Mouse (Mus musculus): ENCODE results near the gene Smagp.
A peak's percentile ranks its signal among the peaks of the same experiment; 100 is the strongest.
"Not testable (repeated sequence)": the region's sequence is repeated elsewhere in the genome, so short reads cannot be mapped to it uniquely, and the experiment has no call there.

Smagp gene

GRCm38 (mm10) chr15:100624435-100624834 is 12.3 kb downstream of the Smagp start:
- no peak for DNase-seq

GRCm38 (mm10) chr15:100623754-100624153 is 13.0 kb downstream of the Smagp start:
- no peak for DNase-seq

GRCm38 (mm10) chr15:100622164-100622563 is 14.6 kb downstream of the Smagp start:
- DNase-seq, result no peak

- DNase-seq, result not testable (repeated sequence)
These were observed 15.1 kb downstream of the Smagp start for GRCm38 (mm10) chr15:100621671-100622070.

- no peak for DNase-seq
These were observed 17.5 kb downstream of the Smagp start for GRCm38 (mm10) chr15:100619200-100619599.

GRCm38 (mm10) chr15:100616221-100616620 is 20.5 kb downstream of the Smagp start:
- DNase-seq, result no peak

- DNase-seq, result peak; percentile 94
These were observed 20.9 kb downstream of the Smagp start for GRCm38 (mm10) chr15:100615825-100616220.

- DNase-seq, result peak; percentile 99
These were observed 21.5 kb downstream of the Smagp start, which contains the start of gene Dazap2 for GRCm38 (mm10) chr15:100614996-100615824. Gene Dazap2, plus strand, starts transcription at chr15:100615349.

GRCm38 (mm10) chr15:100614218-100614995 is 22.3 kb downstream of the Smagp start:
- no peak for DNase-seq

- peak; percentile 84 for DNase-seq
These were observed 23.2 kb downstream of the Smagp start for GRCm38 (mm10) chr15:100613584-100613983.

- DNase-seq, result no peak
These were observed 24.3 kb downstream of the Smagp start for GRCm38 (mm10) chr15:100612432-100612831.

GRCm38 (mm10) chr15:100611951-100612350 is 24.8 kb downstream of the Smagp start:
- DNase-seq, result no peak

GRCm38 (mm10) chr15:100606677-100607076 is 30.1 kb downstream of the Smagp start:
- not testable (repeated sequence) for DNase-seq

- no peak for DNase-seq
These were observed 35.1 kb downstream of the Smagp start for GRCm38 (mm10) chr15:100601669-100602068.

- DNase-seq, result no peak
These were observed 36.0 kb downstream of the Smagp start for GRCm38 (mm10) chr15:100600696-100601272.

- peak; percentile 81 for DNase-seq
These were observed 36.6 kb downstream of the Smagp start for GRCm38 (mm10) chr15:100600047-100600695.

- DNase-seq, result peak; percentile 63
These were observed 37.3 kb downstream of the Smagp start, which contains the start of gene Pou6f1 for GRCm38 (mm10) chr15:100599276-100600046. Gene Pou6f1, minus strand, starts transcription at chr15:100599984.

- DNase-seq, result peak; percentile 66
These were observed 37.9 kb downstream of the Smagp start for GRCm38 (mm10) chr15:100598883-100599275.

GRCm38 (mm10) chr15:100598287-100598882 is 38.4 kb downstream of the Smagp start:
- DNase-seq, result peak; percentile 47

GRCm38 (mm10) chr15:100592817-100593216 is 43.9 kb downstream of the Smagp start:
- no peak for DNase-seq

- no peak for DNase-seq
These were observed 46.3 kb downstream of the Smagp start for GRCm38 (mm10) chr15:100590436-100590835.

- no peak for DNase-seq
These were observed 48.4 kb downstream of the Smagp start for GRCm38 (mm10) chr15:100588297-100588696.
